Mouse (Mus musculus) erythroblast, embryonic 14.5 days (primary cell): ENCODE results near the gene Icos. TPM values are rescaled to one million over a fixed set of nuclear protein-coding genes. Genes with fewer than 3 reads are reported as not detected.

Experiments
- H3K27me3 ChIP-seq: 2 replicates; pipeline ENCODE4 v1.6.1; 2012; ENCODE audit warnings: inconsistent platforms; ENCODE audit not compliant: control insufficient read depth
- H3K36me3 ChIP-seq: 2 replicates; pipeline ENCODE4 v1.6.1; 2012; ENCODE audit warnings: mild to moderate bottlenecking, inconsistent platforms; ENCODE audit not compliant: control insufficient read depth
- H3K4me1 ChIP-seq: 2 replicates; pipeline ENCODE4 v1.6.1; 2012; ENCODE audit warnings: inconsistent platforms; ENCODE audit not compliant: control insufficient read depth
- H3K4me3 ChIP-seq: replicated peaks from 2 replicates; pipeline ENCODE3; 2012; ENCODE audit warnings: moderate library complexity, mild to moderate bottlenecking, inconsistent platforms
- H3K9me3 ChIP-seq: 2 replicates; pipeline ENCODE4 v1.6.1; 2012; ENCODE audit warnings: low read length, inconsistent platforms, mixed read lengths; ENCODE audit not compliant: control insufficient read depth
- GATA1 ChIP-seq: IDR thresholded peaks from 2 replicates; pipeline ENCODE4 v1.6.1; 2012; ENCODE audit warnings: low read length, inconsistent platforms, mixed read lengths
- TAL1 ChIP-seq: IDR thresholded peaks from 3 replicates; pipeline ENCODE4 v1.6.1; 2012; ENCODE audit warnings: low read length, inconsistent platforms, mixed read lengths
- polyA plus RNA-seq: library from polyadenylated mRNA; stranded (reverse); fragments of >175 nt; gene quantifications from 2 replicates; pipeline ENCODE4 v1.2.3, GENCODE M21; 2012

Icos gene
- polyA plus RNA-seq: not detected in 2 replicates

DNA sequence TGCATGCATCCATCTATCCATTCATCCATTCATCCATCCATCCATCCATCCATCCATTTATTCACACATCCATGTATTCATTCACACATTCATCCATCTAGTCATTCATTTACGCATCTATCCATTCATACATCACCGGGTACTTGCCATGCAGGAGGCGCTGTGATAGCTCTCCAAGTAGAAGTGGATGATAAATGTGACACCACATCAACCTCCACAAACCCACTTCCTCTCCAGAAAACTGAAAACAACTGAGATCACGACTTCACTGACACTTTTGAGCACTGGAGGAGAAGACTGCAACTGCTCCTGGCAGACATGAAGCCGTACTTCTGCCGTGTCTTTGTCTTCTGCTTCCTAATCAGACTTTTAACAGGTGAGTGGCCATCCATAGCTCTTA is at the start of gene Icos:
Gene Icos (plus strand): TSS at position 287 of the 400 bp plus-strand sequence.
- no peak for TF ChIP-seq TAL1
- no peak for TF ChIP-seq GATA1
- no peaks in the 10 kb centered on the region for H3K4me1 ChIP-seq
- no peak within 1 kb of the TSS for H3K4me3 ChIP-seq
- no peaks in the 10 kb centered on the region for H3K36me3 ChIP-seq
- H3K9me3 ChIP-seq: no peaks in the 10 kb centered on the region
- no peaks in the 10 kb centered on the region for H3K27me3 ChIP-seq

- Histone ChIP-seq H3K36me3 (no peaks in the 10 kb centered on the region), H3K9me3 (no peaks in the 10 kb centered on the region), H3K4me3 (no peak overlapping the region), H3K27me3 (no peaks in the 10 kb centered on the region), H3K4me1 (no peaks in the 10 kb centered on the region)
- TF ChIP-seq GATA1: no peak
- no peak for TF ChIP-seq TAL1
Observed at GRCm38 (mm10) chr1:60929036-60929435, 48.7 kb upstream of the Icos start.

GRCm38 (mm10) chr1:60930397-60930796 is 47.3 kb upstream of the Icos start:
- no peak for TF ChIP-seq GATA1
- TF ChIP-seq TAL1: no peak
- Histone ChIP-seq H3K9me3 (no peaks in the 10 kb centered on the region), H3K4me3 (no peak overlapping the region), H3K4me1 (no peaks in the 10 kb centered on the region), H3K36me3 (no peaks in the 10 kb centered on the region), H3K27me3 (no peaks in the 10 kb centered on the region)

GRCm38 (mm10) chr1:60935968-60936581 is 41.7 kb upstream of the Icos start:
- Histone ChIP-seq H3K4me3 (no peak overlapping the region), H3K27me3 (no peaks in the 10 kb centered on the region), H3K9me3 (no peaks in the 10 kb centered on the region), H3K36me3 (no peaks in the 10 kb centered on the region), H3K4me1 (no peaks in the 10 kb centered on the region)
- TF ChIP-seq GATA1 (no peak), TAL1 (no peak)

GRCm38 (mm10) chr1:60936963-60937711 is 40.6 kb upstream of the Icos start:
- no peak overlapping the region for H3K4me3 ChIP-seq
- TF ChIP-seq GATA1 (no peak), TAL1 (no peak)
- H3K4me1 ChIP-seq: no peaks in the 10 kb centered on the region

DNA sequence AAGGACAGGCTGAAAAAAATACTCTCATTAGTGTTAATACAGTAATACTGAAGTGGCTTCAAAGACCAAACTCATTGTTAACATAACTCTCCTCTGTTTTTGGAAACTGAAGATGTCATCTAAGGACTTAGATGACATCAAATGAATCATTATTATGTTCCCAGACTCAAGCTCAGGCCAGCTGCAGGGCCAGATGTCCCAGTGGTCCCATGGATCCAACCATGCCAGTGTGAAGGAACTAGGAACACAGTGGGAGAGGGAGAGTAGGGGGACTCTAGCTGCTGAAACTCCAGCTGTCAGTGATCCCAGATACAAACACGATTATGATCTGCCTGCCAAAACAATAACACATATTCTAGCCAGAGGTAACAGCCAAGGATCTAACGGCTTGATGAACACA is 39.5 kb upstream of the Icos start:
- H3K9me3 ChIP-seq: no peaks in the 10 kb centered on the region
- H3K36me3 ChIP-seq: no peaks in the 10 kb centered on the region
- no peaks in the 10 kb centered on the region for H3K4me1 ChIP-seq
- TF ChIP-seq GATA1: no peak
- no peak overlapping the region for H3K4me3 ChIP-seq
- no peaks in the 10 kb centered on the region for H3K27me3 ChIP-seq

More at GRCm38 (mm10) chr1:60936963-60937711, 40.6 kb upstream of the Icos start:
- no peaks in the 10 kb centered on the region for H3K9me3 ChIP-seq
- H3K27me3 ChIP-seq: no peaks in the 10 kb centered on the region
- no peaks in the 10 kb centered on the region for H3K36me3 ChIP-seq

DNA sequence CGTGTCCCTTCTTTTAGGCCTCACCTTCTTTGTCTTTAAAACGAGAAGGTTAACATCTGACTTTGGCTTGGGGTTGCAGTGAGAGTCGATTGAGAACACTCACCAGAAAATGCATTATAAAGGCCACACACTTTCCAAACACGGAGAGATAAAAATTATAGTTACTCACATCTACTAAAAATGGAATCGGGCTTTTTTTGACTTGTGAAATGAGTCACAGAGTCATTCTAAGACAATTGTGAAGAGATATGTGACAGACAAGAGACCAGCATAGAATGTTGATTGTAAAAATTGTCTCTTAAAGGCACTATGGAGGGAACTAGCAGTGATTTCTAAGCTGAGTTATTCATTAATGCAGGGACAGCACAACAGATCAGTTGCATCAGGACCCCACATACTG is 38.8 kb upstream of the Icos start:
- no peaks in the 10 kb centered on the region for H3K27me3 ChIP-seq
- TF ChIP-seq GATA1: no peak

GRCm38 (mm10) chr1:60940023-60940422 is 37.7 kb upstream of the Icos start:
- H3K4me3 ChIP-seq: no peak overlapping the region
- no peak for TF ChIP-seq TAL1
- TF ChIP-seq GATA1: no peak
- no peaks in the 10 kb centered on the region for H3K36me3 ChIP-seq
- no peaks in the 10 kb centered on the region for H3K27me3 ChIP-seq
- H3K4me1 ChIP-seq: no peaks in the 10 kb centered on the region
- no peaks in the 10 kb centered on the region for H3K9me3 ChIP-seq

More for the DNA sequence above, 38.8 kb upstream of the Icos start:
- H3K9me3 ChIP-seq: no peaks in the 10 kb centered on the region
- H3K4me1 ChIP-seq: no peaks in the 10 kb centered on the region
- no peaks in the 10 kb centered on the region for H3K36me3 ChIP-seq
- H3K4me3 ChIP-seq: no peak overlapping the region

DNA sequence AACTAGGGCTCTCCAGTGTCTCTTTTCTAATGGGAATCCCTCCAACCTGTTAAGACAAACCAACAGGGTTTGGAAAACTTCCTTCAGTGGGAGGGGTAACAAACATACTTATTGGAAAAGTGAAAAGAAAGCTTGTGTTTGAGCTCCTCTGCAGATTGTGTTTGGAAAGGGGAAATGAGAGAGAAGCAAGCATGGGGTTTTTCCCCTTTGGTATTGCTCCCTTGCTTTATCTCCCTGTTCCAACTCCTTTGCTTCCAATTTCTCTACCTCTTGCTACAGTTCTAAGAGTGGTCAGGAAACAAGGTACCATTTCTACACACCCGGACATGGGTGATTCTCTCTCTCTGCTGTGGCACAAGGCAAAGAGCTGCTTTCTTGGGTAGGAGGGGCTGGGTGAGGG is 37.1 kb upstream of the Icos start:
- H3K36me3 ChIP-seq: no peaks in the 10 kb centered on the region
- no peaks in the 10 kb centered on the region for H3K4me1 ChIP-seq
- H3K9me3 ChIP-seq: no peaks in the 10 kb centered on the region
- no peaks in the 10 kb centered on the region for H3K27me3 ChIP-seq
- TF ChIP-seq GATA1 (no peak), TAL1 (no peak)
- H3K4me3 ChIP-seq: no peak overlapping the region
